Mouse (Mus musculus): ENCODE results near the gene Scimp.

Gene Scimp

DNA sequence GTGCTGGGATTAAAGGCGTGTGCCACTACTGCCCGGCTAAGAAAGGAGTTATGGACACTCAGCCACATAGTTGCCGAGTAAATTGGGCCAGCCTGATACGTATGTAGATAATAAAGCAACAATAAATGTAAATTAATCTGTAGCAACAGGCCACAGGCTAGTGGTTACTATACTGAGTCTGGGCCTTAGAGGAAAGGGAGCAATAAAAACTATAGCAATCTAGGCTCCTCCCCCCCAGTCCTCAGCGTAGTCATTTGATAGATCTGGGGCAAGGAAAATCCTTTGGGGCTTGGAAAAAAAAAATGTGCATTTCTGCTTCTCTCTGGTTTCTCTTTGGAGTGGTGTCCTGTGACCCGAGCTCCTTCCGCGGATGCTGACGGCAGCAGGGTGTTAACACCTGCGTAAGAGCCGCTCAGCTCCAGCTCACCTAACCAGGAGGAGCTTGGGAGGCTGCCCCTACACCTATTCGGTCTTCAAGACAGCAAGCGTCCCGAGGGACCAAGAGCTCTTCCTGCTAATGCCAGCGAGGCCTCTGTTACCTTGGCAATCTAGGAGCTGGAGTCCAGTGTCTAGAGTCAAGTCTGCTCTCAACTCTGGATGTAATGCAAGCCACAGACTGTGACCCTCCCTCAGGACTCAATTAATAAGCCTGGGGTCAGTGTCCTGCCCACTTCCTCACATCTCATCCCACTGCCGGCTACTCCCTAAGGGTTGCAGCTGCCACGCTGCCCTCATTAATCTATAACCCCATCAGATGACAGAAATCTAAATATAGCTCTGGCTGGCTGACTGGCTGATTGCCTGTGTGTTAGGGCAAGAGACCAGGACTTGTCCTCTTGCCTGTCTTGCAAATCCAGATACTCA, 9.6 kb upstream of the Scimp start:
- TF ChIP-seq GATA4 (IDR thresholded peaks at IDR 0.05; ENCODE audit: insufficient replicate concordance, low read length) = no peak

DNA sequence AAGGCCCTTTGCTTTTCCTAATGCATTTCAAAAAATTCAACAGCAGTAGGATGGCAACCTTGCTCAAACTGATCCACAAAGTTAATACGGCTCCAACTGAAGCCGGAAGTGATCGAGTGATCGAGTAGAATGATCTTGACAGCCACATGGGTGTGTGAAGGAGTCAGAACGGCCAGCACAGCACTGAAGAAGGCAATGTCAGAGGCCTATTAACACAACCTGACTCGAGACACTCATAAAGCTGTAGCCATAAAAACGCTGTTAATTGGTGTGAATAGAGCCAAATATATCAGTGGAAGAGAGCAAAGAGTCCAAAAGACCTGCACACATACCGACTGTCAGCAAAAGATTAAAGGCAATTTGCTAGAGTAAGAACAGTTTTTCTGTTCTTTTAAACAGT, 7.7 kb upstream of the Scimp start:
- TF ChIP-seq GATA4 (IDR thresholded peaks at IDR 0.05; ENCODE audit: insufficient replicate concordance, low read length) = no peak

DNA sequence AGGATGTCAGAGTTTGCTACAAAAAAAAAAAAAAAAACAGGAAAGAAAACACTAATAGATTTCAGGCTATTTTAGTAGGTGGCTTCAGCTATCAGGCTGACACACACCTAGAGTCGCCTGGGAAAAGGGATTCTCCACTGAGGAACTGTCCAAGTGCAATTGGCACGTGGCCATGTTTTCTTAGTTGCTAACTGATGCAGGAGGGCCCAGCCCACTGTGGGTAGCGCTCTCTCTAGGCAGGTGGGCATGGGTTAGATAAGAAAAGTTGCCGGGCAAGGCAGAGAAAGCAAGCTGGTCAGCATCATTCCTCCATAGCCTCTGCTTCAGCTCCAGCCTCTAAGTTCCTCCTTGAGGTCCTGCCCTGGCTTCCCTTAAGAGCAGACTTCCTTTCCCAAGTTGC, 4.4 kb upstream of the Scimp start:
- TF ChIP-seq GATA4 (IDR thresholded peaks at IDR 0.05; ENCODE audit: insufficient replicate concordance, low read length) = no peak

DNA sequence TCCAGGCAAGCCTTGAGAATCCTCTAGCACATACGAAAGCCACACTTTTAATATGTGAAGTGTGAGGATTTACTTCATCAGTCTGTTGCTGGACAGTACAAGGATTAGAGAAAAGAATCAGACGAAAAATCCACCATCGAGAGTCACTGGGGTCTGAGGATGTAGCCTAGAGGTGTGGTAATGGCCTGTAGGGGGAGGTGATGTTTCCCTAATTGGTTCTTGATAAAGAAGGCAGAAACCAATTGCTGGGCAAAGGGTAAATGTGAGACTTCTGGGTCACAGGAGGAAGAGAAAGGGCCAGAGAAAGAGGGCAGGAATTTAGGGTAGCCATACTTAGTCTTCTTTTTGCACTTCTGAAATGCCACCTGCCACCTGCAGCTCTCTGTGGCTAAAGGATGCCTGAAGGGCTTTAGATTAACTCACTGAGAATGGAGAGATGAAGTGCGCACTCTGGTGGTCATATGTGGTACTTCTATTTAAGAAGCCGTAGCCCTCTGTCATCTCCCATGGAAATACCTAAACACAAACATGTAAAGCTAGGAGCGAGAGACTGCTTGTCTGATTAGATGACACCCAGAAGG, 3.2 kb upstream of the Scimp start:
- no peak for TF ChIP-seq GATA4 (IDR thresholded peaks at IDR 0.05; ENCODE audit: insufficient replicate concordance, low read length)

DNA sequence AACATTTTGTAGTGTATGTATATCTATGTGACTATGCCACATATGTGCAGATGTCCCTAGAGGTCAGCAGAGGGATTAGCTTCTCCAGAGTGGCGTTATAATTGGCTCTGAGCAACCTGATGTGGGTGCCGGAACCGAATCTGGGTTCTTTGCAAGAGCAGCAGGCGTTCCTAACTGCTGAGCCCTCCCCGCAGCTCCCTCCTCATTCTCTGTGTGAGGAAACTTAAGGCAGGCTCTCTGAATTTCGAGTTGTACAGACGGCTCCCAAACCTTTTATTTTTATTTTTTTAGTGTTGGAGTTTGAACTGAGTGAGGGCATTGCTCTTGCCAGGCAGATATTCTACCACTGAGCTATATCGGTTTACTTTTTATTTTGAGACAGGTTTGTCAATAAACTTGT, 2.7 kb upstream of the Scimp start:
- no peak for TF ChIP-seq GATA4 (IDR thresholded peaks at IDR 0.05; ENCODE audit: insufficient replicate concordance, low read length)

DNA sequence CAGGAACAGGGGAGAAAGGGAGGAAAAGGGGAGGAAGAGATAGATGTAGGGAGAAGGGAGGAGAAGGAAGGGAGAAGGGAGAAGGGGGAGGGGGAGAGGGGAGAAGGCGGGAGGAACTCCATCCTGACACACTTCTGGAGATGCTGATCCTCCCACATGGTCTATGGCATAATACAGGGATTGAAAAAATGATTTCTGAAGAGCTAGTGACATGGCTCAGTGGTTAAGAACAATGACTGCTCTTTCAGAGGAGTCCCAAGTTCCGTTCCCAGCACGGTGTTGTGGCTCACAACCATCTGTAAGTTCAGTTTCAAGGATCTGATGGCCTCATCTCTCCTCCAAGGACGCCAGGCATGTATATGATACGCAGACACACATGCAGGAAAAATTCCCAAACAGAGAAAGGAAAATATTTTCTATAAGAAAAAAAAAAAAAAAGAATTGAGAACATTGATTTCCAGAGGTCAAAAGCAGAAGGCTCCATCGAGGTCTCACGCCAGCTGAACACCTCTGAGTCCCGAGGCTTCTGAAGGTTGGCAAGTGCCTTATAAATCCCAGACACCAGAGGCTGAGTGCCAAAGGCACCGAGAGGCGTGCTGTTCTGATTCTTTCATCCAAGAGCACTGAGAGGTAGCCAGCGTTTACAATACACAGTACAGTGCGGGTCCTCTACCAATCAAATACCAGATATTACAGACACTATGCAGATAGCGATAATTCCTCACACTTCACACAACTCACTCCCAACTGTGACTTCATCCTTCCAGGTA, 730 bp downstream of the Scimp start:
- TF ChIP-seq GATA4 (IDR thresholded peaks at IDR 0.05; ENCODE audit: insufficient replicate concordance, low read length) = no peak

DNA sequence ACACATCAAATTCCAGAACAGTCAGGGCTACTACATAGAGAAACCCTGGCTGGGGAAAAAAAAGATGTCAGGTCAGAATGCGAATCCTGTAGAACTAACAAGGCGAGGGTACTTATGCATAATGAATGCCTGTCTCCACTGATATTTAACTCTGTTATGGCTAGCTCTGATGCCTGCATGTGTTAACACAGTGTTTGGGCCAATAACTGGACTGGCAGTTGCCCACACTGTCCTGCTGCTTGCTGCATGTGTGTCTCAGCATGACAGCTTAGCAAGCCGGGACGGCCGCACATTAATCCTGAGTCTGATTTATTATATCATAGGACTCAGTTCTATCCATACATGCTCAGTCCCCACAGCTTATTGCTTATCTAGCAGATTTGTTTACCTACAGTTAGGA, 1.3 kb downstream of the Scimp start:
- TF ChIP-seq GATA4 (IDR thresholded peaks at IDR 0.05; ENCODE audit: insufficient replicate concordance, low read length) = no peak

DNA sequence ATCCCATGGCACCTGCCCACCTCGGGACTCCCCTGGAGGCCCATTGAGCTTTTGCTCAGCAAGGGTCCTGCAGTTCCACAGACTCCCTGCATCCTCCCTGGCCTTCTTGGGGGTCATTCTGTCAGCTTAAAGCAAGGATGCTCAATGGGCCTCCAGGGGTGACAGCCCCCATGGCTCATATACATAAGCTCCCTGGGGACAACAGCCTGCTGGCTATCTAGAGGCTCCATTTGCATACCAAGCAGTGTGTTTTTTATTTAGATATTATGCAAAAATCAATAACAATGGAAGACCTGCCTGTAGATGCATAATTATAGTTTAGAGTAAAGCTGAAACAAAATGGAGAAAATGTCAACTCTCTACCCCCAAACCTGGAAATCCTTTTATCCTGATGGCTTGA, 3.4 kb downstream of the Scimp start:
- TF ChIP-seq GATA4 (IDR thresholded peaks at IDR 0.05; ENCODE audit: insufficient replicate concordance, low read length) = no peak

DNA sequence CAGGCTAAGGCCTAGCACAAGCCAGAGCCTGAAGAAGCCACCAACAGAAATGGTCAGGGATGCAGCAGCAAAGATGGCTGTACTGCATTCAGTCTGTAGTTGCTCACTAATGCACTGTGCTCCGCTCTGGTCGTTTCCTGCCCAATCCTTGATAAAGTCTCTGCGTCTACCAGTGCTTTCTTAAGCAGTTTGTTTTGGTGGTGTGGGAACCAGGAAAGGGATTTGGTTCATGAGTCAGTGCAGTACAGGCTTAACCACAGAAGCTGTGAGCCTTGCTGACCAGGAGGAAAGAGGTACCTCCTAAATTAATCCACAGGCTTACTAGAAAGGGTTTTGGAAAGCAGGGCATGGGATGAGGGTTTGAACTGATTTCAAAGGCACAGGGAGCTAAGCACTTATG, 4.3 kb downstream of the Scimp start:
- TF ChIP-seq GATA4 (IDR thresholded peaks at IDR 0.05; ENCODE audit: insufficient replicate concordance, low read length) = no peak

DNA sequence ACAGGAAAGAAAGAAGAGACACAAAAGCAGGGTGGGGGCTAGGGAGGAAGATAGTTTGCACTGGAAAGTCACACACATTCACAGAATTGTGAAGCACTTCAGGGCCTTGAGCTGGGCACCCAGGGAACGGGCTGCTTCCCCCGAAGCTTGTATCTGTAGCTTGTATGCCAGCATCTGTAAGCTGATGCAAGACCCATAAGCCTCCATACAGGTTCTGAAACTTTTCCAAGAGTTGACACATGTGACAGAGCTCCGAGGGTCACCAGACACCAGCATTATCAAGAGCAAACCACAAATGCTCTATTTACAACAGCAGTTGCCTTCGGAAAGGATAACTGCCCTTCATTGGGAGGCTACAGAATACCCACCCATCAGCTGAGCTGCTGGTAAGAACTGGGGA, 4.8 kb downstream of the Scimp start:
- no peak for TF ChIP-seq GATA4 (IDR thresholded peaks at IDR 0.05; ENCODE audit: insufficient replicate concordance, low read length)

DNA sequence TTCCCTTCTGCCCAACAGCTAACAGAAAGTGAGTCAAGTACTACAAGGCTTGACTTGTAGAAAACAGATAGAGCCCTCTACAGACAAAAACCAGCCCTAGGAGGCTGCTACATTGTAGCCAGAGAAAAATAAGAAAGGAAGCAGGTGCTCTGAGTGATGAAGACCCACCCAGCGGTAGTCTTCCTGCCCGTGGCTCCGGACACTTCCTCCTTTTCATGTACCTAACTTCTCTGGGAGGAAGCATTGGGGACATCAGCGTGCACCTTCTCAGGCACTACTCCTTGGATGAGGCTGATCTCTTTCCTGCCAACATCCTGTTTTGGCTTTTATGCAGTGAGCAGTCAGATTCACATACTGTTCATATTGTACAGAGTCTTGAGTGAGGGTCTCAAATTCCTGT, 5.7 kb downstream of the Scimp start:
- TF ChIP-seq GATA4 (IDR thresholded peaks at IDR 0.05; ENCODE audit: insufficient replicate concordance, low read length) = no peak

DNA sequence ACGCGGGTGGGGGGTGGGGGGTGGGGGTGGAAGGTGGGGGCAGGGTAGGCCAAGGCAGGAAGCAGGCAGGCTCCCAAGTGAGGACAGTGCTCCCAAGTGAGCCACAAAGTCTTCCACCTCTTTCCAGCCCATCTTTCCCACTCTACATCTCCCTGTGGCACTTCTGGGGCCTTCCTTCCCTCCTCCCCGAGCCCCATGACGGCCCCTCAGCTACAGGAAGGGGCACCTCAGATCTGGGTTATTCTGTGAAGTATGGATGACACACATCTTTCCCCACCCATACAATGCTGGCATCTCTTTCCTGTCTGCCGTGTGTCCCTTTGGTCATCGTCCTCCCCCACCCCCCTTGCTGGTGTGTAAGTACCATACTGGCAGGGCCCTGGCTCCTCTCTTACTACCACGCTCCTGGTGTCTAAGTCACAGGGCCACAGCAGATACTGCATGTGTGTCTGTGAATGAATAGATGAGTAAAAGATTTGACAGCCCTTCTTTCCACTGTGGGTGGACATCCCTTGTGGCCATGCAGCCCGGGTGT, 6.7 kb downstream of the Scimp start:
- TF ChIP-seq GATA4 (IDR thresholded peaks at IDR 0.05; ENCODE audit: insufficient replicate concordance, low read length) = no peak

DNA sequence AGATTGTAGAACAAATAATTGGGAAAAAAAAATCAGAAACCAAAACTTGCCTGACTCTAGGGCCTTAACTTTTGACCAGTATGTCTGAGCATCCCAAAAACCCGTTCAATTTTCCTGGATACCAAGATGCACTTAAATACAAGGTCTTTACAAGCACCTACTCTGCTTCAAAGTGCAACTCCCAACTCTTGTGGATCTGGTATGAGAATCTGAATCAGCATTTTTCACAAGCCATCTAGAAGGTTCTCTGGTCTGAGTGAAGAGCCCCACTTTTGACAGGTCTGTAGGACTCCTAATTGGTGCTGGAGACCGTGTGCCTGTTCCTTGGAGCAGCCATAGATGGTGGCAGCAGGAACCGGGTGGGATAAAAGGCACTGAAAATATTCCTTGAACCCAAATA, 8.0 kb downstream of the Scimp start:
- TF ChIP-seq GATA4 (IDR thresholded peaks at IDR 0.05; ENCODE audit: insufficient replicate concordance, low read length) = no peak

DNA sequence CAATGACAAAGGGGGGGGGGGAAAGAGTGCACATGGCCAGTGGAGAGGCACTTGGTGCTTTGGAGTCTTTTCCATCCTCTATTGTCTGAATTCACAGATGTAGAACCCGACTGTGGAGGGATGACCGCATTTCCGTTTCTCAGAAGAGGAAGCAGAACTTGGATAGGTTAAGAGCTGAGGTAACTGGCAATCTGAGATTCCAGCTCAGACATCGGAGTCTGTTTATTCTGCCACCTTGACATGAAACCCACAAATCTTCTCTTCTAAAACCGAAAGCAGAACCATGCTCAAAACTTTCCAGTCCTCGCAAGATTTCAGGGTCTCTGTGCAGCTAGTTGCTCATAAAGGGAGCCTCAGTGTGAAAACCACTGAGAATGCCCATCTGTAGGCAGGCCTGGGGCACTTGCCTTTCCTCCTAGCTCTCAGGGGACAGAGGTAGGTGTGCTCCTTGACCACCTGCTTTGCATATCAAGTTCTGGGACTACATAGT, 8.6 kb downstream of the Scimp start:
- no peak for TF ChIP-seq GATA4 (IDR thresholded peaks at IDR 0.05; ENCODE audit: insufficient replicate concordance, low read length)

DNA sequence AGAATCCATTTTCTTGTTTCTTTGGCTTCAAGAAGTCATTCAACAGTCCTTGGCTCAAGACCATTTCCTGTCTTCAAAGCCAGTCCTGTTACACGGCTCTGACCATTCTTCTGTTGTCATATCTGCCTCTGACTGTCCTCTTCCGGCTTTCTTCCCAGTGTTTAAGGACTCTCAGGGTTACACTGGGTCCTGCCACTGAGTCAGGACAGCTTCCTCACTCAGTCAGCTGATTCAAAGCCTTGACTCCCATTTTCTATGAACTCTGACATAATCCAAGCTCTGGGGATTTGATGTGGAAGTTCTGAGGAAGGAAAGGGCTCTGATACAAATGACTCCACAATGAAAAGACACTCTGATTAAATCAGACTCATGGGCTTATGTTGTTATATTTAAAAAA, 9.5 kb downstream of the Scimp start:
- no peak for TF ChIP-seq GATA4 (IDR thresholded peaks at IDR 0.05; ENCODE audit: insufficient replicate concordance, low read length)
